Mouse (Mus musculus) neural tube, embryonic 12.5 days (tissue): ENCODE data around the gene Olfr1140. TPM values are rescaled to one million over a fixed set of nuclear protein-coding genes. Genes with fewer than 3 reads are reported as not detected.

Source experiments
- ATAC-seq: fragments of 200-750 bp; cut with Nextera tagmentation; 2 replicates; pipeline ENCODE4 v1.8.0; 2017; ENCODE audit warnings: low read depth, mild to moderate bottlenecking, moderate TSS enrichment, moderate library complexity; ENCODE audit not compliant: low FRiP score
- H3K27ac ChIP-seq: fragments of 300-500 bp; sonication (generic); 2 replicates; pipeline ENCODE4 v1.5.1; 2016
- H3K27me3 ChIP-seq: fragments of 300-500 bp; sonication (generic); replicated peaks from 2 replicates; pipeline ENCODE4 v1.6.1; 2016; ENCODE audit warnings: mild to moderate bottlenecking
- H3K36me3 ChIP-seq: fragments of 300-500 bp; sonication (generic); 2 replicates; pipeline ENCODE4 v1.6.1; 2016; ENCODE audit warnings: mild to moderate bottlenecking
- H3K4me1 ChIP-seq: fragments of 300-500 bp; sonication (generic); 2 replicates; pipeline ENCODE4 v1.6.1; 2016
- H3K4me2 ChIP-seq: fragments of 300-500 bp; sonication (generic); replicated peaks from 2 replicates; pipeline ENCODE4 v1.6.1; 2016; ENCODE audit warnings: mild to moderate bottlenecking
- H3K4me3 ChIP-seq: fragments of 300-500 bp; sonication (generic); 2 replicates; pipeline ENCODE4 v1.5.1; 2016
- H3K9ac ChIP-seq: fragments of 300-500 bp; sonication (generic); 2 replicates; pipeline ENCODE4 v1.6.1; 2016; ENCODE audit warnings: mild to moderate bottlenecking
- H3K9me3 ChIP-seq: fragments of 300-500 bp; sonication (generic); 2 replicates; pipeline ENCODE4 v1.6.1; 2016; ENCODE audit warnings: mild to moderate bottlenecking
- WGBS: fragments of 180-500 bp; shearing (Covaris S2); methylation state at CpG from one replicate; pipeline ENCODE4 v1.1.7; 2016; 5-methylcytosine and 5-hydroxymethylcytosine counted together
- polyA plus RNA-seq: library from polyadenylated mRNA; unstranded; fragments of >200 nt; fragmentation: Nextera tagmentation; extraction: Ambion mirVana; gene quantifications from 2 replicates; pipeline ENCODE4 v1.2.1, GENCODE M21; 2016

Gene Olfr1140
- not detected in 2 replicates for polyA plus RNA-seq

DNA sequence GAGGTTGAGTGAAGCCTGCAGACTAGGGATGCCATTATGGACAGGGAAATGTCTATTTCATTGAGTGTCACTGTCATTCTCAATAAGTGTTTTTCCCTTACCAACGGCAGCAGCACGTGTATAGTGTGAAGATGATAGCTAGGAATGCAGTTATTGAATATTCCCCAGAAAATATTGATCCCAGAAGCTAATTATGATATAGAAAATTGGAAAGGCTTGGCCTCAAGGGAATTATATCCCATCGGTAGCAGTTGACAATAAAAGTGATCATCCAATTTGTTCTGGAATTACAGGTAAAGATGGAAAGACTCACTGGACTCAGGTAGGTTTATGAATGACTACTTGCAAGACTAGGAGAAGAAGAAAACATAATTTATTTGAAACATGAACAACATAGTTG is at the start of gene Olfr1140:
TSS of gene Olfr1140 (plus strand) at position 301 of the 400 bp plus-strand sequence.
- H3K9ac ChIP-seq: no peak within 1 kb of the TSS
- ATAC-seq: no peak
- H3K9me3 ChIP-seq: no peaks in the 10 kb centered on the region
- no peak within 1 kb of the TSS for H3K4me3 ChIP-seq
- H3K4me2 ChIP-seq: no peak within 1 kb of the TSS
- no peaks in the 10 kb centered on the region for H3K4me1 ChIP-seq
- no peaks in the 10 kb centered on the region for H3K27me3 ChIP-seq
- no peak within 1 kb of the TSS for H3K27ac ChIP-seq
- H3K36me3 ChIP-seq: no peaks in the 10 kb centered on the region
- WGBS: 74% methylated on average over 3 of the region's 3 CpGs

DNA sequence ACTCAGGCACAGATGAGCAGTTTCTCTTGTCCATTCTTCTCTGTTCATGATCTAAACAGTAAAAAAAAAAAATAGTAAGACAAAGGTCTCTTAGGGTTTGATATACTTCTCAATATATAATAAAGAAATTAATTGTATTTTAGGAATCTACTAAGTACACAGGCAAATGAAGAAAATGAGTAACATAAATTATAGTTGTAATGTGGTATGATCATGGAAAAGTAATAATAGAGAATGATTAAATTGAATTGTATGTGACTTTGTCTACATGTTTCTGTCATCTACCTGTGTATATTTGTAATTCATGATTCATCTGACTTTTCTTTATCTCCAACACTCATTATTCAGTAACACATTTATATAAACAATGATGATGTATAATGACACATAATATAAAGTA is 49.7 kb upstream of the Olfr1140 start, which contains the start of gene Olfr1136:
TSS of gene Olfr1136 (minus strand) at position 101 of the 400 bp plus-strand sequence.
- Histone ChIP-seq H3K36me3 (no peaks in the 10 kb centered on the region), H3K4me1 (no peaks in the 10 kb centered on the region), H3K4me3 (no peak within 1 kb of the TSS), H3K9me3 (no peaks in the 10 kb centered on the region), H3K27me3 (no peaks in the 10 kb centered on the region), H3K27ac (no peak within 1 kb of the TSS), H3K4me2 (no peak within 1 kb of the TSS), H3K9ac (no peak within 1 kb of the TSS)
- no peak for ATAC-seq

DNA sequence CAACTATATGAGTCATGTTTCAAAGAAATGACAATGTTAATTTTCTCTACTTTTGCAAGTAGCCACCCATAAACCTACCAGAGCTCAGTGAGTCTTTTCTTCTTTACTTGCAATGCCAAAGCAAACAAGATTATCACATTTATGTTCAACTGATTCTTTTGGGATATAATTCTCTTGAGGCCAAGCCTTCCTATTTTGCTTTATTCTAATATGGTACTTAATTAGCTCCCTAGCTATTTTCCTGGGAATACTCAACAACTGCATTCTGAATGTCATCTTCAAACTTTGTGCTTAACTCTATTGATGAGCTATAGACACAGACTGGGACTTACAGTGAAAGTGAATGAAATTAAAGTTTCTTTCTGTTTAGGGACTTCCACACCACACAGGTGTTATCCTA is 30.5 kb upstream of the Olfr1140 start, which contains the start of gene Olfr1137:
TSS of gene Olfr1137 (minus strand) at position 101 of the 400 bp plus-strand sequence.
- H3K27ac ChIP-seq: no peak within 1 kb of the TSS
- H3K27me3 ChIP-seq: no peaks in the 10 kb centered on the region
- no peak within 1 kb of the TSS for H3K4me2 ChIP-seq
- no peaks in the 10 kb centered on the region for H3K4me1 ChIP-seq
- no peaks in the 10 kb centered on the region for H3K9me3 ChIP-seq
- ATAC-seq: no peak
- no peak within 1 kb of the TSS for H3K4me3 ChIP-seq
- no peaks in the 10 kb centered on the region for H3K36me3 ChIP-seq
- H3K9ac ChIP-seq: no peak within 1 kb of the TSS

DNA sequence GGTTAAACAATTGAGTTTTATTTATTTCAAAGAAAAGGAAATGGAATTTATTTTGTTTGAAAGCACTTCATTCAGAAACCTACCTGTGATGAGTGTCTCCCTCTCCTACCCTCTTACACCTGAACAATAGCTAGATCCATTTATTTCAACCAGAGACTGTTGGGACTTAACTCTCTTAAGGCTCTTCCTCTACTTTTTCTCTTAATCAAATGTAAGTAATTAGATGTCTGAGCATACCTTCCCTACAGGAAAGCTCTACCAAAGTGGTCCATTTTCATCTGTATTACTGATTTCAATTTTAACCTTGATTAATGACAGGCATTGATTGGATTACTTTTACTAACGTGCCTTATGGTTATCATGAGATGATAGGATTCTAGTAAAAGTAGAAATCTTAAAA is 3.7 kb upstream of the Olfr1140 start, which contains the start of gene Olfr1138:
TSS of gene Olfr1138 (minus strand) at position 101 of the 400 bp plus-strand sequence.
- Histone ChIP-seq H3K27ac (no peak within 1 kb of the TSS), H3K4me3 (no peak within 1 kb of the TSS), H3K9ac (no peak within 1 kb of the TSS), H3K27me3 (no peaks in the 10 kb centered on the region), H3K4me1 (no peaks in the 10 kb centered on the region), H3K4me2 (no peak within 1 kb of the TSS), H3K36me3 (no peaks in the 10 kb centered on the region), H3K9me3 (no peaks in the 10 kb centered on the region)
- 83% methylated on average over 1 of the region's 1 CpGs for WGBS
- ATAC-seq: no peak

DNA sequence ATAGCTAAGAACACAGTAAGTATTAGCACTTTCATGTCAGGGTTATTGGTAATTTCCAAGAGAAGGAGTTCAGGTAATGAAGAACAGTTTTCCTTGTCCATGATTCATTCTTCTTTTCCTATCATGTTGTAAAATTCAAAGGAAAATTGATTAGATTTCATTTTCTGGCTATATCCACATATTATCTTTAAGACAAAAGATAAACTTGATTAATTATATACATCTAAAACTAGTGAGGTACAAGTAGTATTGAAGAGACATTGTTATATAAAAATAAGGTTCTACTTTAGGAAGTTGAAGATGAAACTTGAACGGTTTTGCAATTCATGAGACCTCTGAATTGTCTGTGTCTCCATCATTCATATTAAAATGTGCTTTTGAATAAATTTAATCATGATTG is 10.3 kb downstream of the Olfr1140 start, which contains the start of gene Olfr1141:
TSS of gene Olfr1141 (minus strand) at position 101 of the 400 bp plus-strand sequence.
- Histone ChIP-seq H3K4me3 (no peak within 1 kb of the TSS), H3K9ac (no peak within 1 kb of the TSS), H3K9me3 (no peaks in the 10 kb centered on the region), H3K4me2 (no peak within 1 kb of the TSS), H3K36me3 (no peaks in the 10 kb centered on the region), H3K27ac (no peak within 1 kb of the TSS), H3K4me1 (no peaks in the 10 kb centered on the region), H3K27me3 (no peaks in the 10 kb centered on the region)
- WGBS: 80% methylated on average over 1 of the region's 1 CpGs
- ATAC-seq: no peak

DNA sequence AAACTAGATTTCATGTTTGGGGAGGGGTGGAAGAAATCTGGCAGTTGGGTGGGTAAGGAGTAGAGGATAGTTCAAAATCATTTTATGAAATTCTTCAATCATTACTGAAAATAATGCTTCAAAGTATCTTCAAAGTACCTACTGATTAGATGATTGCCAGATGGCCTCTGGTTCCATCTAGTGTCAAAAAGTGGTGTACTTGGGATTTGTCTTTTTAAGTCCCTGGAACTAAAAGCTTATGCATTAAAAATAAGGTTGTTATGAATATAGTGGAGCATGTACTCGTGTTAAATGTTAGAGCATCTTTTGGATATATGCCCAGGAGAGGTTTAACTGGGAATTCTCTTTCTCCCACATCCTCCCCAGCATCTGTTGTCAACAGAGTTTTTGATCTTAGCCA is 32.6 kb downstream of the Olfr1140 start:
- Histone ChIP-seq H3K4me3 (no peak overlapping the region), H3K27me3 (no peaks in the 10 kb centered on the region), H3K4me2 (no peak overlapping the region), H3K36me3 (no peaks in the 10 kb centered on the region), H3K9me3 (no peaks in the 10 kb centered on the region), H3K4me1 (no peaks in the 10 kb centered on the region), H3K27ac (no peak overlapping the region), H3K9ac (no peak overlapping the region)
- WGBS: 50% methylated on average over 1 of the region's 1 CpGs
- no peak for ATAC-seq

DNA sequence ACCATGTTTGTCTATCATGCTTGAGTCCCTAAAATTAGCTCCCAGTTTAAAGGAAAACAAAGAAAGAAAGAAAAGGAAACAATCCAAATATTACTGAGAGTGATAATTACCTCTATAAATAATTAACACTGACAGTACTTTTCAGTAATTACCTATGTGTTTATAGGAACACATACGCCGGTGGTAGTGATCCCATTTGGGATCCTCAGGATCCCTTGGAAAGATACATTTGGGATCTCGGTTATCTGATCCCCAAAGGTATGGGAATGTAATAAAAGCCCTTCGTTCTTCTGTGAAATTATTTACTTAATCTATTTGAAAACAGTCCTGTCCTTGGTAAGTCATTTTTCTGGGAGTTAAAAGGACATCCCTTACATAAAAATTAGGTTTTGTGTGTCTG is 35.6 kb downstream of the Olfr1140 start, which contains the start of gene Olfr152:
TSS of gene Olfr152 (plus strand) at position 301 of the 400 bp plus-strand sequence.
- H3K27ac ChIP-seq: no peak within 1 kb of the TSS
- H3K9me3 ChIP-seq: no peaks in the 10 kb centered on the region
- no peak for ATAC-seq
- H3K4me3 ChIP-seq: no peak within 1 kb of the TSS
- WGBS: 89% methylated on average over 4 of the region's 4 CpGs
- H3K4me1 ChIP-seq: no peaks in the 10 kb centered on the region
- no peak within 1 kb of the TSS for H3K9ac ChIP-seq
- no peak within 1 kb of the TSS for H3K4me2 ChIP-seq
- no peaks in the 10 kb centered on the region for H3K36me3 ChIP-seq
- no peaks in the 10 kb centered on the region for H3K27me3 ChIP-seq

Other genes starting within 250 kb of the Olfr1140 start
- gene Pramel7, start 246.7 kb upstream of the Olfr1140 start, polyA plus RNA-seq: not detected in 2 replicates
- gene Pramel6, start 237.2 kb upstream of the Olfr1140 start, polyA plus RNA-seq: not detected in 2 replicates
- not detected in 2 replicates for gene Olfr153, start 212.0 kb upstream of the Olfr1140 start, polyA plus RNA-seq
- not detected in 2 replicates for gene Olfr1128, start 198.2 kb upstream of the Olfr1140 start, polyA plus RNA-seq
- gene Olfr1129, start 169.8 kb upstream of the Olfr1140 start, polyA plus RNA-seq: not detected in 2 replicates
- gene Olfr1130, start 137.5 kb upstream of the Olfr1140 start, polyA plus RNA-seq: not detected in 2 replicates
- gene Olfr1131, start 116.6 kb upstream of the Olfr1140 start, polyA plus RNA-seq: not detected in 2 replicates
- not detected in 2 replicates for gene Olfr1132, start 106.2 kb upstream of the Olfr1140 start, polyA plus RNA-seq
- gene Olfr1133, start 96.4 kb upstream of the Olfr1140 start, polyA plus RNA-seq: not detected in 2 replicates
- not detected in 2 replicates for gene Olfr1134, start 85.3 kb upstream of the Olfr1140 start, polyA plus RNA-seq
- gene Olfr1135, start 70.1 kb upstream of the Olfr1140 start, polyA plus RNA-seq: not detected in 2 replicates
- gene Olfr1136, start 49.8 kb upstream of the Olfr1140 start, polyA plus RNA-seq: not detected in 2 replicates
- gene Olfr1137, start 30.6 kb upstream of the Olfr1140 start, polyA plus RNA-seq: not detected in 2 replicates
- not detected in 2 replicates for gene Olfr1138, start 3.8 kb upstream of the Olfr1140 start, polyA plus RNA-seq
- not detected in 2 replicates for gene Olfr1141, start 10.2 kb downstream of the Olfr1140 start, polyA plus RNA-seq
- not detected in 2 replicates for gene Olfr152, start 35.7 kb downstream of the Olfr1140 start, polyA plus RNA-seq
- gene Olfr1143, start 56.8 kb downstream of the Olfr1140 start, polyA plus RNA-seq: not detected in 2 replicates
- not detected in 2 replicates for gene Olfr1145, start 66.1 kb downstream of the Olfr1140 start, polyA plus RNA-seq
- gene Olfr1148, start 86.8 kb downstream of the Olfr1140 start, polyA plus RNA-seq: not detected in 2 replicates
- gene Olfr1150-ps1, start 100.2 kb downstream of the Olfr1140 start, polyA plus RNA-seq: not detected in 2 replicates
- gene Olfr1151, start 112.1 kb downstream of the Olfr1140 start, polyA plus RNA-seq: not detected in 2 replicates
- gene Olfr1152, start 122.7 kb downstream of the Olfr1140 start, polyA plus RNA-seq: 0.03 TPM in 1 of 2 replicates, not detected in the other
- gene Olfr1153, start 151.2 kb downstream of the Olfr1140 start, polyA plus RNA-seq: not detected in 2 replicates
- not detected in 2 replicates for gene Olfr1154, start 161.4 kb downstream of the Olfr1140 start, polyA plus RNA-seq
- gene Olfr1155, start 201.4 kb downstream of the Olfr1140 start, polyA plus RNA-seq: not detected in 2 replicates
- gene Olfr1156, start 209.3 kb downstream of the Olfr1140 start, polyA plus RNA-seq: not detected in 2 replicates
- not detected in 2 replicates for gene Olfr1157, start 224.5 kb downstream of the Olfr1140 start, polyA plus RNA-seq
- gene Olfr74, start 230.9 kb downstream of the Olfr1140 start, polyA plus RNA-seq: not detected in 2 replicates
- not detected in 2 replicates for gene Olfr1158, start 246.4 kb downstream of the Olfr1140 start, polyA plus RNA-seq